Mouse (Mus musculus) myocyte (in vitro differentiated cells): Measurements from ENCODE around the gene Spi1.

Experiments used
- POLR2A ChIP-seq: IDR thresholded peaks from one replicate; pipeline ENCODE4 v1.6.1; 2011; ENCODE audit warnings: low read depth, mild to moderate bottlenecking, control low read depth, moderate library complexity; ENCODE audit not compliant: insufficient read length
- TCF12 ChIP-seq: IDR thresholded peaks from one replicate; pipeline ENCODE4 v1.6.1; 2011; ENCODE audit warnings: mild to moderate bottlenecking, control low read depth; ENCODE audit not compliant: poor library complexity, insufficient read depth, severe bottlenecking

GRCm38 (mm10) chr2:91082844-91083243 is 654 bp downstream of the Spi1 start:
- TF ChIP-seq TCF12 (no peak), POLR2A (no peak)
